Mouse (Mus musculus): Measurements from ENCODE around the gene Xrcc3. TPM values are rescaled to one million over a fixed set of nuclear protein-coding genes. Genes with fewer than 3 reads are reported as not detected.
A peak's percentile ranks its signal among the peaks of the same experiment; 100 is the strongest.

Gene Xrcc3
- total and polyA plus RNA-seq, 3 experiments = 1.4 to 2.1 (median 1.8) TPM

GRCm38 (mm10) chr12:111800459-111801183 is 13.1 kb downstream of the Xrcc3 start:
- intact Hi-C loops (cut with DNase I) = no loop called here
- 54% methylated on average over 10 of the region's 10 CpGs for WGBS
- H3K79me2 ChIP-seq (replicated peaks; ENCODE audit: control insufficient read depth, insufficient read depth, low read length) = no peaks in the 10 kb centered on the region
- H3K36me3 ChIP-seq (ENCODE audit: control insufficient read depth, insufficient read depth, low read length) = no peaks in the 10 kb centered on the region
- peak in 1 of 2 experiments; percentile 53 for DNase-seq
- H3K4me1 ChIP-seq (ENCODE audit: control insufficient read depth, insufficient read depth, low read length) = peaks cover 8% of the 10 kb centered on the region
- peak overlapping the region; percentile 36 for H3K27ac ChIP-seq
- no peak for TF ChIP-seq POLR2A (IDR thresholded peaks at IDR 0.05; ENCODE audit: insufficient read depth, low read depth, low read length)
- peak; percentile 78 for TF ChIP-seq EP300 (IDR thresholded peaks at IDR 0.05; ENCODE audit: insufficient read depth, low read depth, low read length)
- TF ChIP-seq CTCF (IDR thresholded peaks at IDR 0.05) = peak; percentile 28; the same call in 1 of the 2 replicates
- no peak overlapping the region for H3K4me3 ChIP-seq
- no peak overlapping the region for H3K9ac ChIP-seq (ENCODE audit: low read depth, low read length)
- no peaks in the 10 kb centered on the region for H3K27me3 ChIP-seq (ENCODE audit: control insufficient read depth, insufficient read depth, low read length)

DNA sequence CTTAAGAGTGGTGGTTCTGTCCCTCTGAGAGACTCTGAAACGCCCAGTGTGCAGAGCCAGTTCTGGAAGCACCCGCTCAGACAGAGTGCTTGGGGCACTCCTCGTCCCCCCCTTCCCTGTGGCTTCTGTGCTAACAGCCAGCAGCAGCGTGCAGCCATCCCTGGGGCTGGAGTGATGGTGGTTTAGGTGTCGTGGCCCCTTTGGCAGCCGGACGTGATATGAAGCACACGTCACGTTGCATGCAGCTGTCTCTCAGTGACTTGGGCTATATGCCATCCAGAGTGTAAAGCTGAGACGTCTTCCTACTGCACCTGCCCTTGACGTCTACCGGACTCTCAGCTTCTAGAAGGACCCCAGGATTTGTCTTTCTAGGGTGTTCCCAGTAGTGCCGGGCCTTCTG is 15.2 kb downstream of the Xrcc3 start:
- no peak for DNase-seq
- TF ChIP-seq CTCF (IDR thresholded peaks at IDR 0.05) (no peak), EP300 (IDR thresholded peaks at IDR 0.05; ENCODE audit: insufficient read depth, low read depth, low read length) (no peak), POLR2A (IDR thresholded peaks at IDR 0.05; ENCODE audit: insufficient read depth, low read depth, low read length) (no peak)
- Histone ChIP-seq H3K4me3 (no peak overlapping the region), H3K4me1 (ENCODE audit: control insufficient read depth, insufficient read depth, low read length) (peaks cover 16% of the 10 kb centered on the region), H3K79me2 (replicated peaks; ENCODE audit: control insufficient read depth, insufficient read depth, low read length) (no peaks in the 10 kb centered on the region), H3K9ac (ENCODE audit: low read depth, low read length) (no peak overlapping the region), H3K36me3 (ENCODE audit: control insufficient read depth, insufficient read depth, low read length) (no peaks in the 10 kb centered on the region), H3K27ac (no peak overlapping the region), H3K27me3 (ENCODE audit: control insufficient read depth, insufficient read depth, low read length) (no peaks in the 10 kb centered on the region)
- WGBS = 85% methylated on average over 13 of the region's 13 CpGs
- intact Hi-C loops (cut with DNase I) = no loop called here

GRCm38 (mm10) chr12:111797251-111797650 is 16.4 kb downstream of the Xrcc3 start:
- WGBS = 64% methylated on average over 8 of the region's 8 CpGs
- peaks cover 16% of the 10 kb centered on the region for H3K4me1 ChIP-seq (ENCODE audit: control insufficient read depth, insufficient read depth, low read length)
- intact Hi-C loops (cut with DNase I) = no loop called here
- H3K79me2 ChIP-seq (replicated peaks; ENCODE audit: control insufficient read depth, insufficient read depth, low read length) = no peaks in the 10 kb centered on the region
- no peak for DNase-seq
- H3K9ac ChIP-seq (ENCODE audit: low read depth, low read length) = no peak overlapping the region
- TF ChIP-seq POLR2A (IDR thresholded peaks at IDR 0.05; ENCODE audit: insufficient read depth, low read depth, low read length) (no peak), CTCF (IDR thresholded peaks at IDR 0.05) (no peak), EP300 (IDR thresholded peaks at IDR 0.05; ENCODE audit: insufficient read depth, low read depth, low read length) (no peak)
- no peaks in the 10 kb centered on the region for H3K27me3 ChIP-seq (ENCODE audit: control insufficient read depth, insufficient read depth, low read length)
- no peak overlapping the region for H3K27ac ChIP-seq
- no peaks in the 10 kb centered on the region for H3K36me3 ChIP-seq (ENCODE audit: control insufficient read depth, insufficient read depth, low read length)
- no peak overlapping the region for H3K4me3 ChIP-seq

DNA sequence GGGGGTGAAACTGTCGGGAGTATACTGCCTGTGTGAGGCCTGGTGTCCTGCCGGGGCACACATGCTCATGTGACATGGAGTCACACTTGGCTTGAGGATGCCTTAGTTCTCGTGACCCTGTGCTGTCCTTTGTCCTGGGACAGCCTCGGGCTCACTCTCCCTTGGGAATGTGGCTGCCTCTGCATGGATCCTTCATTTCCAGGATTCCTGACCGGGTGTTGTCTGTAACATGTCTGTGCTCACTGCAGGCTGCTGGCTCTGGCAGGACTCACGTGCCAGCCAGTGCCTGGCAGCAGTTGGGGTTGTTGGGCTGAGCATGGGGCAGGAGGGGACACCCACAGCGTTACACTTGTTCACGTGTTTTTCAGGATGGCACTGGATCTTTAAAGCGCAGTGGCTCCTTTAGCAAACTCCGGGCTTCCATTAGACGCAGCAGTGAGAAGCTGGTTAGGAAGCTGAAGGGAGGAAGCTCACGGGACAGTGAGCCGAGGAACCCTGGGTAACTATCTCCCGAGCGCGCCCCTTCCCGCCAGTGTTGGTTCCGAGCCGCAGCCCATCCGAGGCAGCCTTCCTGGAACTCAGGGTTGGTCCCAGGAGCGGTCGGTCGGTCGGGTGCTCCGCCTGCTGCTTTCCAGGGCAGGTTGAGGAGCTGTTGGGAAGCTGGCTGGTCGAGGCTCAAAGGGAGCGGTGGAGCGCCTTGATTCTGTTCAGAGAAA is 18.3 kb downstream of the Xrcc3 start:
- intact Hi-C loops (cut with DNase I) = no loop called here
- H3K36me3 ChIP-seq (ENCODE audit: control insufficient read depth, insufficient read depth, low read length) = no peaks in the 10 kb centered on the region
- H3K9ac ChIP-seq (ENCODE audit: low read depth, low read length) = no peak overlapping the region
- no peaks in the 10 kb centered on the region for H3K27me3 ChIP-seq (ENCODE audit: control insufficient read depth, insufficient read depth, low read length)
- peaks cover 12% of the 10 kb centered on the region for H3K4me1 ChIP-seq (ENCODE audit: control insufficient read depth, insufficient read depth, low read length)
- peak overlapping the region; percentile 31; the same call in 1 of the 2 replicates for H3K27ac ChIP-seq
- DNase-seq = peak; percentile 62 to 70
- 75% methylated on average over 28 of the region's 28 CpGs for WGBS
- no peaks in the 10 kb centered on the region for H3K79me2 ChIP-seq (replicated peaks; ENCODE audit: control insufficient read depth, insufficient read depth, low read length)
- no peak overlapping the region for H3K4me3 ChIP-seq
- no peak for TF ChIP-seq POLR2A (IDR thresholded peaks at IDR 0.05; ENCODE audit: insufficient read depth, low read depth, low read length)
- TF ChIP-seq EP300 (IDR thresholded peaks at IDR 0.05; ENCODE audit: insufficient read depth, low read depth, low read length) = peak; percentile 76; the same call in 1 of the 2 replicates

DNA sequence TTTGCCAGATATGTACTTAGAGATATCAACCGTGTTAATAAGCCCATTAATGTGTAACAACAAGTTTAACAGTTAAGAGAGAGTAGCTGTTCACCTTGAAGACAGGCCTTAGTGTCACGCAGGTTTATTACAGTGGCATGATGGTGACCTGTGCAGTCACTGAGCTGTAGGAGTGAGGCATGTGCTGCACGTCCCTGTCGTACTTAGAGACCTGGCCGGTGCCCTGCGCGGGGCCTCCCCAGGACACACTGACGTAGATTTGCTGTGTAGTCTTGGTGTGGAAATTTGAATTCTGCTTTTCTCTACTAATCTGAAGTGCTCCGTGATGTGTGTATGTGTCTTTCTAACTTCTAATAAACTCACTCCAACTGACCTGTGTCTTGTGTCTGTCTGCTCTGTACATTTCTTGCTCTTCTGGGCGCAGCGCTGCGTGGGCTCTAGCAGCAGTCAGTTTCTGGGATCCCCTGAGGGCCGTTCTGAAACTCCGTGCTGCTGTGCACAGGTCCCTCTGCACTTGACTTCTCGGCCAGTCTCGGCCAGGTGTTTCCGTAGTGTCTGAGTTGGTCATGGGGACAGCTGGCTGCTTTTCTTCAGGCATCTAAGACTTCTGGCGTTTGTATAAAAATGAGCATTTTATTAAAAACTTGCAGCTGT is 19.0 kb downstream of the Xrcc3 start:
- Histone ChIP-seq H3K79me2 (replicated peaks; ENCODE audit: control insufficient read depth, insufficient read depth, low read length) (no peaks in the 10 kb centered on the region), H3K4me1 (ENCODE audit: control insufficient read depth, insufficient read depth, low read length) (peaks cover 8% of the 10 kb centered on the region; the same call in 1 of the 2 replicates), H3K27ac (peak overlapping the region; percentile 7; the same call in 1 of the 2 replicates), H3K4me3 (no peak overlapping the region), H3K36me3 (ENCODE audit: control insufficient read depth, insufficient read depth, low read length) (no peaks in the 10 kb centered on the region), H3K9ac (ENCODE audit: low read depth, low read length) (no peak overlapping the region), H3K27me3 (ENCODE audit: control insufficient read depth, insufficient read depth, low read length) (no peaks in the 10 kb centered on the region)
- WGBS = 74% methylated on average over 18 of the region's 18 CpGs
- intact Hi-C loops (cut with DNase I) = no loop called here
- TF ChIP-seq EP300 (IDR thresholded peaks at IDR 0.05; ENCODE audit: insufficient read depth, low read depth, low read length) (no peak), CTCF (IDR thresholded peaks at IDR 0.05) (no peak), POLR2A (IDR thresholded peaks at IDR 0.05; ENCODE audit: insufficient read depth, low read depth, low read length) (no peak)
- DNase-seq = no peak

Data from heart, adult 2 months (tissue).